Mouse (Mus musculus): ENCODE data around the gene Faf1. TPM values are rescaled to one million over a fixed set of nuclear protein-coding genes. Genes with fewer than 3 reads are reported as not detected.

Gene Faf1
- polyA plus RNA-seq, 1 experiment from 2014 or later = 15.7 TPM

DNA sequence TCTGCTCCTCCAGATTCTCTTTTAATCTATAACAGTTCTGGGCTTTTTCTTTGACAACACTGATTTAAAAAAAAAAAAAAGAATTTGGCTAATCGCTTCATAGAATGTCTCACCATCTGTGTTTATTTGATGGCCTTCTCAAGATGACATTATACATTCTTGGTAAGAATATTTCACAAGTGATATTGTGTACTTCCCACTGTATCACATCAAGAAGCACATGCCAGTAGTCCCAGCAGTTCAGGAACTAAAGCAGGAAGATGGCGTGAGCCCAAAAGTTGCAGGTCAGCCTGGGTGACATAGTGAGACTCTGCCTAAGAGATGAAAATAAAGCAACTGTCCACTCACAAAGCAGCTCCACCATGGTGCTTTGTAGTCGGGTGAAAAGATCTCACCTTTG, 34.9 kb upstream of the Faf1 start:
- H3K4me1 ChIP-seq (replicated peaks; ENCODE audit: control insufficient read depth, insufficient read depth, low read length) = no peaks in the 10 kb centered on the region
- 65% methylated on average over 3 of the region's 3 CpGs for WGBS
- no peak for ATAC-seq
- H3K27ac ChIP-seq (ENCODE audit: low read depth, low read length) = no peak overlapping the region
- H3K4me3 ChIP-seq (ENCODE audit: low read depth, low read length) = no peak overlapping the region
- H3K36me3 ChIP-seq (ENCODE audit: control insufficient read depth, insufficient read depth) = no peaks in the 10 kb centered on the region
- no peak for TF ChIP-seq CTCF (IDR thresholded peaks at IDR 0.05; ENCODE audit: low read depth)
- H3K9ac ChIP-seq (ENCODE audit: low read depth, low read length) = no peak overlapping the region
- H3K27me3 ChIP-seq (replicated peaks; ENCODE audit: control insufficient read depth, insufficient read depth, low read length) = no peaks in the 10 kb centered on the region
- no peak overlapping the region for H3K4me2 ChIP-seq (replicated peaks; ENCODE audit: low read depth)
- H3K9me3 ChIP-seq (ENCODE audit: control insufficient read depth) = no peaks in the 10 kb centered on the region

DNA sequence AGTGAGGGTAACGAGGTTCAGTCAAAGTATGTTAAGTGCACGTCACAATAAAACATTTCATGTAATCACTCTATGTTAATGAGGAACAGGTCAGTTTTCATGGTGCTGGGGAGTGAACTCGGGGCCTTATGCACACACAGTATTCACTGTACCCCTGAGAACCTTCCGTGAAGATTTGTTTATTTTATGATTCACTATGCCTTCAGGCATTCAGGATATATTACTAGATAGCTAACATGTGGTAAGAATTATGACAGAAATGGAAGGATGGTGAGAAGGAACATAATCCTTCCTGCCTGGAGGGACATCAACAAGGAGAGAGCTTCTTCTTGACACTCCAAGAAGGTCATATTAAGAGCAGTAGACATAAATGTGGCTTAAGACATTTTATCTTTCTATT, 29.1 kb upstream of the Faf1 start:
- ATAC-seq = no peak
- Histone ChIP-seq H3K4me2 (replicated peaks; ENCODE audit: low read depth) (no peak overlapping the region), H3K27me3 (replicated peaks; ENCODE audit: control insufficient read depth, insufficient read depth, low read length) (no peaks in the 10 kb centered on the region), H3K9me3 (ENCODE audit: control insufficient read depth) (no peaks in the 10 kb centered on the region), H3K9ac (ENCODE audit: low read depth, low read length) (no peak overlapping the region), H3K4me3 (ENCODE audit: low read depth, low read length) (no peak overlapping the region), H3K36me3 (ENCODE audit: control insufficient read depth, insufficient read depth) (no peaks in the 10 kb centered on the region), H3K4me1 (replicated peaks; ENCODE audit: control insufficient read depth, insufficient read depth, low read length) (no peaks in the 10 kb centered on the region), H3K27ac (ENCODE audit: low read depth, low read length) (no peak overlapping the region)
- WGBS = 55% methylated on average over 4 of the region's 4 CpGs
- no peak for TF ChIP-seq CTCF (IDR thresholded peaks at IDR 0.05; ENCODE audit: low read depth)

DNA sequence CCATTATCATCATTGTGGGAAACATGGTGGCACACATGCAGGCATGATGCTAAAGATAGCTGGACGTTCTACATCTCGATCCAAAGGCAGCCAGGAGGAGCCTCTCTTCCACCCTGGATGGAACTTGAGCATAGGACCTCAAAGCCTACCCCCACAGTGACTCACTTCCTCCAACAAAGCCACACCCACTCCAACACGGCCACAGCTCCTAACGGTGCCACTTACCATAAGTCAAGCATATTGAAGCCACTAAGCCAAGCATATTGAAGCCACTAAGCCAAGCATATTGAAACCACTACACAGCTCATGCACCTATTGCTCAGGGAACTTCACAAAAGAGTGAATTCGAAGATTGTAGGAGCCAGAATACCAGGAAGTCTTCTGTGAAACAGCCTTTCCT, 27.1 kb upstream of the Faf1 start:
- WGBS = 80% methylated on average over 5 of the region's 5 CpGs
- ATAC-seq = no peak

DNA sequence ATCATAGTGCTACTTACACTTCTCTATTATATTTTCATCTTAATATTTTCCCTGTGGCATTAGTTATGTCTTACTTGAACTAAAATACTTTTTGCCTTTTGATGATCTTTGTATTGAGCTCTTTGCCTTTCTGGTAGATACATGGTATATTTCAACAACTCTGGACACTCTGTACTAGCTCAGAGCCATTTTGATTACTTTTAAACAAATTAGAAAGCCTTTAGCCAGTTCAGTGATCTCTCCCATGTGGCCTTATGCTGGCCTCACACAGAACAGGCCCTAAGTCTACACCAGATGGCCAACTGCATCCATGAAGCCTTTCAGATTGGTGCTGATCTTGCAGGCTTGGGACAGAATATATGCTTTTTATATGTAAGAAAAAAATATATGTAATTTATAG, 23.1 kb upstream of the Faf1 start:
- ATAC-seq = no peak

More for the DNA sequence above, 27.1 kb upstream of the Faf1 start:
- no peaks in the 10 kb centered on the region for H3K36me3 ChIP-seq (ENCODE audit: control insufficient read depth, insufficient read depth)
- H3K4me3 ChIP-seq (ENCODE audit: low read depth, low read length) = no peak overlapping the region
- no peak for TF ChIP-seq CTCF (IDR thresholded peaks at IDR 0.05; ENCODE audit: low read depth)
- 0 out of 2 replicates have a peak, but pooled peaks cover 3% of the 10 kb centered on the region for H3K27me3 ChIP-seq (replicated peaks; ENCODE audit: control insufficient read depth, insufficient read depth, low read length)
- H3K9ac ChIP-seq (ENCODE audit: low read depth, low read length) = no peak overlapping the region
- no peaks in the 10 kb centered on the region for H3K9me3 ChIP-seq (ENCODE audit: control insufficient read depth)
- H3K4me2 ChIP-seq (replicated peaks; ENCODE audit: low read depth) = no peak overlapping the region
- no peaks in the 10 kb centered on the region for H3K4me1 ChIP-seq (replicated peaks; ENCODE audit: control insufficient read depth, insufficient read depth, low read length)
- H3K27ac ChIP-seq (ENCODE audit: low read depth, low read length) = no peak overlapping the region

DNA sequence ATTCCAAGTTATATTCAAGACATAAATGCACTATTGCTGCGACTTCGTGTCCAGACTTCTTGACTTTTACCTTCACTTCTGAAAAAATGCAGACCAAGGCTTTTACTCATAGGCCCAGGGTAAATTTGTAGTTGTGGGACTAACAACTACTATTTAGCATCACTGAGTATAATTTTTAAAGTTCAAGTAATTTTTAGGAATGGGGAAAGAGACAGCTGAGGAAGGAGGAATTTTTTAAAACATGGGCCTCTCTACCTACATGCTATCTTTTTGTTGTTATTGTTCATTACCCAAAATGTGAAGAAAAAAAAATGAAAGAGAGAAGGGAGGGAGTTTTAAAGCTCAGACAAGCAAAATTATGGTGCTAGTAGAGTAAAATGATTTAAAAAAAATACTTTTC, 21.7 kb upstream of the Faf1 start:
- H3K27ac ChIP-seq (ENCODE audit: low read depth, low read length) = no peak overlapping the region
- H3K4me1 ChIP-seq (replicated peaks; ENCODE audit: control insufficient read depth, insufficient read depth, low read length) = peaks cover 9% of the 10 kb centered on the region; the same call in 1 of the 2 replicates
- H3K36me3 ChIP-seq (ENCODE audit: control insufficient read depth, insufficient read depth) = no peaks in the 10 kb centered on the region
- no peak overlapping the region for H3K9ac ChIP-seq (ENCODE audit: low read depth, low read length)
- ATAC-seq = no peak
- no peaks in the 10 kb centered on the region for H3K9me3 ChIP-seq (ENCODE audit: control insufficient read depth)
- H3K4me3 ChIP-seq (ENCODE audit: low read depth, low read length) = no peak overlapping the region
- peaks cover 47% of the 10 kb centered on the region for H3K27me3 ChIP-seq (replicated peaks; ENCODE audit: control insufficient read depth, insufficient read depth, low read length)
- 63% methylated on average over 2 of the region's 2 CpGs for WGBS
- no peak overlapping the region for H3K4me2 ChIP-seq (replicated peaks; ENCODE audit: low read depth)
- no peak for TF ChIP-seq CTCF (IDR thresholded peaks at IDR 0.05; ENCODE audit: low read depth)

More for the DNA sequence above, 23.1 kb upstream of the Faf1 start:
- H3K4me1 ChIP-seq (replicated peaks; ENCODE audit: control insufficient read depth, insufficient read depth, low read length) = peaks cover 9% of the 10 kb centered on the region; the same call in 1 of the 2 replicates
- no peaks in the 10 kb centered on the region for H3K36me3 ChIP-seq (ENCODE audit: control insufficient read depth, insufficient read depth)
- no peak overlapping the region for H3K4me3 ChIP-seq (ENCODE audit: low read depth, low read length)
- no peak for TF ChIP-seq CTCF (IDR thresholded peaks at IDR 0.05; ENCODE audit: low read depth)
- H3K9ac ChIP-seq (ENCODE audit: low read depth, low read length) = no peak overlapping the region
- H3K27me3 ChIP-seq (replicated peaks; ENCODE audit: control insufficient read depth, insufficient read depth, low read length) = peaks cover 35% of the 10 kb centered on the region
- no peak overlapping the region for H3K27ac ChIP-seq (ENCODE audit: low read depth, low read length)
- no peaks in the 10 kb centered on the region for H3K9me3 ChIP-seq (ENCODE audit: control insufficient read depth)
- H3K4me2 ChIP-seq (replicated peaks; ENCODE audit: low read depth) = no peak overlapping the region

DNA sequence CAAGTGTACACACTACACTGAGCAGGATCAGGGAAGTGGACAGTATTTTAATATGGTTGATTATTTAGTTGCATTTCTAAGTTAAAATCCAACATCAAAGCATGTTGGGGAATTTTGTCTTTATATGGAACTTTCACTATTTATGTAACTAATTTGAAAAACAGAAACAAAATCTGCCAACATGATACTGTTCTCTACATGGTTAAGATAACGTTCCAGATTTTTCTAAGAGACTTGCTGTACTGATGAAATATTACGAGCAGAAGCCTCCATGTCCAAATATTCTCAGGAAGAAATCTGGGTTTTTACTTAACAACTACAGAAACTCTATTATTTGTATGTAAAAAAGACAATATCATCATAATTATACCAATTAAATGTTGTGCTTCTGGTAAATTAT, 20.6 kb upstream of the Faf1 start:
- Histone ChIP-seq H3K4me1 (replicated peaks; ENCODE audit: control insufficient read depth, insufficient read depth, low read length) (peaks cover 9% of the 10 kb centered on the region; the same call in 1 of the 2 replicates), H3K27ac (ENCODE audit: low read depth, low read length) (no peak overlapping the region), H3K9me3 (ENCODE audit: control insufficient read depth) (no peaks in the 10 kb centered on the region), H3K27me3 (replicated peaks; ENCODE audit: control insufficient read depth, insufficient read depth, low read length) (peaks cover 54% of the 10 kb centered on the region), H3K4me3 (ENCODE audit: low read depth, low read length) (no peak overlapping the region), H3K36me3 (ENCODE audit: control insufficient read depth, insufficient read depth) (no peaks in the 10 kb centered on the region), H3K4me2 (replicated peaks; ENCODE audit: low read depth) (no peak overlapping the region), H3K9ac (ENCODE audit: low read depth, low read length) (no peak overlapping the region)
- ATAC-seq = no peak
- WGBS = 56% methylated on average over 2 of the region's 2 CpGs
- TF ChIP-seq CTCF (IDR thresholded peaks at IDR 0.05; ENCODE audit: low read depth) = no peak

DNA sequence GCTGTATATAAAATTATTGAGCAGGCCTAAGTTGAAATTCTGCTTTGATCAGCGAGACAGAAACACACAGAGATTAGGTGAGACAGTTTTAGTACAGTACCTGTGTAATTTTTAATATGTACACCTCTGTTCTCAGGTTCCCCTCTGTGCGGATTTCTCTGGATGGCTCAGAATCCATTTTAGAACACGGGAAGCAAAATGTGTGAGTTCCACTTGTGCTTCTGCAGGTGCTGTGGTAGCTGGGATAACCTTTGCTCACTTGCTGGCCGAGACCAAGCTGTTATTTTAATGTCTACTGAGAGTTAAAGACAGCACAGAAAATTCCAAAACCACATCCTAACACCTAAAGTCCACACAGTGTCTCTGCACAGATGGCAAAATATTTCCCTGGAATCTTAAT, 20.1 kb upstream of the Faf1 start:
- WGBS = 33% methylated on average over 4 of the region's 4 CpGs
- H3K36me3 ChIP-seq (ENCODE audit: control insufficient read depth, insufficient read depth) = no peaks in the 10 kb centered on the region
- H3K27me3 ChIP-seq (replicated peaks; ENCODE audit: control insufficient read depth, insufficient read depth, low read length) = peaks cover 59% of the 10 kb centered on the region
- peak overlapping the region; percentile 80; the same call in 1 of the 2 replicates for H3K4me2 ChIP-seq (replicated peaks; ENCODE audit: low read depth)
- H3K27ac ChIP-seq (ENCODE audit: low read depth, low read length) = no peak overlapping the region
- no peak for TF ChIP-seq CTCF (IDR thresholded peaks at IDR 0.05; ENCODE audit: low read depth)
- H3K4me1 ChIP-seq (replicated peaks; ENCODE audit: control insufficient read depth, insufficient read depth, low read length) = peaks cover 9% of the 10 kb centered on the region; the same call in 1 of the 2 replicates
- no peak overlapping the region for H3K9ac ChIP-seq (ENCODE audit: low read depth, low read length)
- H3K9me3 ChIP-seq (ENCODE audit: control insufficient read depth) = no peaks in the 10 kb centered on the region
- ATAC-seq = no peak
- no peak overlapping the region for H3K4me3 ChIP-seq (ENCODE audit: low read depth, low read length)

All from intestine, postnatal 0 days (tissue).